Mouse (Mus musculus) E14TG2a.4 (cell line): ENCODE measurements at regions not wholly inside any gene's neighbourhood (a gene's known extent, or its start where the extent isn't known, plus 50 kb on each side); places are given as distances from the start of the nearest gene placed in this dataset.

ENCODE experiments used
- H3K27me3 ChIP-seq: 2 replicates; pipeline ENCODE4 v1.6.1; 2014; ENCODE audit warnings: low read length, control low read depth; ENCODE audit not compliant: insufficient read depth
- H3K36me3 ChIP-seq: 2 replicates; pipeline ENCODE4 v1.6.1; 2014; ENCODE audit warnings: low read length, control low read depth; ENCODE audit not compliant: insufficient read depth
- H3K4me1 ChIP-seq: replicated peaks from 2 replicates; pipeline ENCODE4 v1.6.1; 2014; ENCODE audit warnings: low read depth, low read length, control low read depth
- H3K4me3 ChIP-seq: replicated peaks from 2 replicates; pipeline ENCODE4 v1.5.1; 2014; ENCODE audit warnings: mild to moderate bottlenecking, low read length
- H3K9me3 ChIP-seq: 2 replicates; pipeline ENCODE4 v1.6.1; 2014; ENCODE audit warnings: low read length, control low read depth
- CTCF ChIP-seq: conservative IDR thresholded peaks from 2 replicates; pipeline ENCODE4 v1.5.1; 2014; ENCODE audit warnings: low read length
- NANOG ChIP-seq: IDR thresholded peaks from 2 replicates; pipeline ENCODE4 v1.6.1; 2014; ENCODE audit warnings: borderline replicate concordance, low read length, mixed read lengths
- POU5F1 ChIP-seq: IDR thresholded peaks from 2 replicates; pipeline ENCODE4 v1.6.1; 2014; ENCODE audit warnings: low read length, borderline replicate concordance

GRCm38 (mm10) chr3:15073847-15074246, 187.8 kb downstream of the Car2 start:
- Histone ChIP-seq H3K9me3 (no peaks in the 10 kb centered on the region), H3K36me3 (no peaks in the 10 kb centered on the region), H3K4me3 (no peak overlapping the region), H3K4me1 (no peaks in the 10 kb centered on the region; the same call in 1 of the 2 replicates), H3K27me3 (no peaks in the 10 kb centered on the region)
- TF ChIP-seq POU5F1 (no peak), NANOG (no peak), CTCF (no peak)

GRCm38 (mm10) chr3:15074949-15075348, 188.9 kb downstream of the Car2 start:
- no peak for TF ChIP-seq CTCF
- TF ChIP-seq POU5F1 = no peak
- TF ChIP-seq NANOG = no peak
- Histone ChIP-seq H3K36me3 (no peaks in the 10 kb centered on the region), H3K4me1 (no peaks in the 10 kb centered on the region; the same call in 1 of the 2 replicates), H3K27me3 (no peaks in the 10 kb centered on the region), H3K4me3 (no peak overlapping the region), H3K9me3 (no peaks in the 10 kb centered on the region)

GRCm38 (mm10) chr3:15090124-15090523, 204.1 kb downstream of the Car2 start:
- TF ChIP-seq CTCF = no peak
- no peak for TF ChIP-seq NANOG
- no peak for TF ChIP-seq POU5F1
- no peaks in the 10 kb centered on the region for H3K27me3 ChIP-seq
- H3K36me3 ChIP-seq = no peaks in the 10 kb centered on the region
- H3K4me1 ChIP-seq = peaks cover 9% of the 10 kb centered on the region
- H3K4me3 ChIP-seq = no peak overlapping the region
- no peaks in the 10 kb centered on the region for H3K9me3 ChIP-seq

GRCm38 (mm10) chr3:15098206-15098817, 212.2 kb downstream of the Car2 start:
- TF ChIP-seq NANOG (no peak), CTCF (no peak), POU5F1 (no peak)
- Histone ChIP-seq H3K4me1 (peaks cover 22% of the 10 kb centered on the region), H3K4me3 (no peak overlapping the region), H3K9me3 (no peaks in the 10 kb centered on the region), H3K36me3 (no peaks in the 10 kb centered on the region), H3K27me3 (no peaks in the 10 kb centered on the region)

- Histone ChIP-seq H3K36me3 (no peaks in the 10 kb centered on the region), H3K27me3 (no peaks in the 10 kb centered on the region), H3K4me1 (peaks cover 19% of the 10 kb centered on the region), H3K9me3 (no peaks in the 10 kb centered on the region), H3K4me3 (no peak overlapping the region)
- TF ChIP-seq CTCF (no peak), NANOG (no peak), POU5F1 (no peak)
Observed at GRCm38 (mm10) chr3:15098981-15099380, 212.9 kb downstream of the Car2 start.

- no peaks in the 10 kb centered on the region for H3K27me3 ChIP-seq
- no peaks in the 10 kb centered on the region for H3K9me3 ChIP-seq
- H3K4me3 ChIP-seq = no peak overlapping the region
- TF ChIP-seq POU5F1 (no peak), NANOG (no peak), CTCF (no peak)
- H3K4me1 ChIP-seq = peaks cover 24% of the 10 kb centered on the region
- no peaks in the 10 kb centered on the region for H3K36me3 ChIP-seq
Observed at GRCm38 (mm10) chr3:15105627-15106026, 219.6 kb downstream of the Car2 start.

GRCm38 (mm10) chr3:15106281-15106680, 220.2 kb downstream of the Car2 start:
- no peak overlapping the region for H3K4me3 ChIP-seq
- TF ChIP-seq POU5F1 (no peak), NANOG (no peak), CTCF (no peak)
- H3K4me1 ChIP-seq = peaks cover 29% of the 10 kb centered on the region
- no peaks in the 10 kb centered on the region for H3K27me3 ChIP-seq
- H3K9me3 ChIP-seq = no peaks in the 10 kb centered on the region
- H3K36me3 ChIP-seq = no peaks in the 10 kb centered on the region

GRCm38 (mm10) chr3:15107301-15107700, 221.2 kb downstream of the Car2 start:
- Histone ChIP-seq H3K36me3 (no peaks in the 10 kb centered on the region), H3K4me1 (peaks cover 33% of the 10 kb centered on the region), H3K9me3 (no peaks in the 10 kb centered on the region), H3K4me3 (no peak overlapping the region), H3K27me3 (no peaks in the 10 kb centered on the region)
- TF ChIP-seq POU5F1 (no peak), CTCF (no peak), NANOG (no peak)

GRCm38 (mm10) chr3:15108239-15108934, 222.3 kb downstream of the Car2 start:
- Histone ChIP-seq H3K9me3 (no peaks in the 10 kb centered on the region), H3K4me3 (no peak overlapping the region), H3K36me3 (no peaks in the 10 kb centered on the region), H3K27me3 (no peaks in the 10 kb centered on the region), H3K4me1 (peaks cover 44% of the 10 kb centered on the region)
- no peak for TF ChIP-seq POU5F1
- TF ChIP-seq CTCF = no peak
- TF ChIP-seq NANOG = no peak
